Mouse (Mus musculus): ENCODE measurements around the gene Glul. TPM values are rescaled to one million over a fixed set of nuclear protein-coding genes. Genes with fewer than 3 reads are reported as not detected.

The Glul gene
- polyA plus RNA-seq, 1 experiment from 2014 or later, result 230 TPM

GRCm38 (mm10) chr1:153908208-153908607 is 8.5 kb downstream of the Glul start:
- TF ChIP-seq CTCF (IDR thresholded peaks at IDR 0.05; ENCODE audit: low read depth), result no peak
- Histone ChIP-seq H3K9ac (ENCODE audit: low read depth, low read length) (no peak overlapping the region), H3K4me2 (ENCODE audit: low read length) (no peak overlapping the region), H3K27ac (no peak overlapping the region), H3K27me3 (ENCODE audit: insufficient read depth, low read length) (no peaks in the 10 kb centered on the region), H3K4me3 (replicated peaks; ENCODE audit: low read depth, low read length) (no peak overlapping the region), H3K4me1 (replicated peaks; ENCODE audit: insufficient read depth, low read length) (0 out of 2 replicates have a peak, but pooled peaks cover 5% of the 10 kb centered on the region), H3K36me3 (ENCODE audit: insufficient read depth, low read length) (peaks cover 46% of the 10 kb centered on the region), H3K9me3 (replicated peaks; ENCODE audit: low read length) (no peaks in the 10 kb centered on the region)
- WGBS, result 89% methylated on average over 6 of the region's 6 CpGs
- no peak for DNase-seq (ENCODE audit: low spot score)
- ATAC-seq (replicated peaks; ENCODE audit: low FRiP score, low read depth), result no peak

DNA sequence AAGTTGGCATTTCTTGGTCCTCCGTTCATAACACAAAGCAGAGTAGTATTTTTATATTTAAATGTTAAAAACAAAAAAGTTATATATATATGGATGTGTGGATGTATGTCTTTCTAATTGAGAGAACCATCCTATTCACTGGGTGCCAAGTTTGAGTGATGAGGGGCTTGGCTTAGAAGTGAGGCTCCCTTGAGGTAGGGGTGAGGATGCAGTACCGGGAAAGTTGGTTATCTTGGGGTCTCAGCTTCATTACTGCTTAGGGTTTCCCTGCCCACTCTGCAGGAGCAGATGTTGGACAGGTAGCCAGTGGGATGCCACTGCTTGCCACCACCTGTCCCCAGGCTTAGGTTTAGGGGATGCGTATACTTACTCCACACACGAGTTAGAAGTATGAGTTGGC is 9.0 kb downstream of the Glul start:
- 0 out of 2 replicates have a peak, but pooled peaks cover 3% of the 10 kb centered on the region for H3K4me1 ChIP-seq (replicated peaks; ENCODE audit: insufficient read depth, low read length)
- DNase-seq (ENCODE audit: low spot score) (no peak), ATAC-seq (replicated peaks; ENCODE audit: low FRiP score, low read depth) (no peak)
- no peak overlapping the region for H3K9ac ChIP-seq (ENCODE audit: low read depth, low read length)
- no peak overlapping the region for H3K4me2 ChIP-seq (ENCODE audit: low read length)
- 82% methylated on average over 4 of the region's 4 CpGs for WGBS
- no peak for TF ChIP-seq CTCF (IDR thresholded peaks at IDR 0.05; ENCODE audit: low read depth)
- H3K27ac ChIP-seq, result no peak overlapping the region
- peaks cover 46% of the 10 kb centered on the region for H3K36me3 ChIP-seq (ENCODE audit: insufficient read depth, low read length)
- H3K4me3 ChIP-seq (replicated peaks; ENCODE audit: low read depth, low read length), result no peak overlapping the region
- no peaks in the 10 kb centered on the region for H3K27me3 ChIP-seq (ENCODE audit: insufficient read depth, low read length)
- H3K9me3 ChIP-seq (replicated peaks; ENCODE audit: low read length), result no peaks in the 10 kb centered on the region

DNA sequence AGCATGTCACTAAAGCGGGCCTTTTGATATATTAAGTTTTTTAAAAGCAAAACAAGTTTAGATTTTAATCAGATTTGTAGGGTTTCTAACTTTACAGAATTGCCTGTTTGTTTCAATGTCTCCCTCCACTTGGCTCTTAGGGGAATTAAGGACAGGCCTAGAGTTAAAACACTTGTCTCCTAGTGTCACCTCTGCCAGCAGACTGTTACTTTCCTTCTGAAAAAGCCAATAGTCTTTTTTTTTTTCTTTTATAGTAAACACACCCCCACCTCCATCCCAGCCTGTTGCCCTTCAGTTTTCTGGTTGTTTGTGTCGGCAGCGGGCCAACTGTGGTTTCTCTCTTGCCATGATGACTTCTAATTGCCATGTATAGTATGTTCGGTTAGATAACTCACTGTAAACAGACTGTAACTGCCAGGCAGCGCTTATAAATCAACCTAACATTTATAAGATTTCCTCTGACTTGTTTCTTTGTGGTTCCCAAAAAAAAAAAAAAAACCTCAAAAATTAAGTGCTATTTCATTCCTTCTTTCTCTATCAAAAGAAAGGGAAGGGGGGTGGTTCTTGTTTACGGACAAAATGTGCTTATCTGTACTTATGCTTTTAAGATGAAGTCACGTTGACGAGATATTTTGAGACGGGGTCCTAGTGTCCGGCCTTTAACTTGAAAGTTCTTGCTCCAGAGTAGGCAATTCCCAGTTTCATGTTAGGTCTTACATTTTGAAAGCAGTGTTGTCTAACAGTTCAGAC is 9.6 kb downstream of the Glul start:
- no peak for TF ChIP-seq CTCF (IDR thresholded peaks at IDR 0.05; ENCODE audit: low read depth)
- Histone ChIP-seq H3K27ac (peak overlapping the region; percentile 42; the same call in 1 of the 2 replicates), H3K4me1 (replicated peaks; ENCODE audit: insufficient read depth, low read length) (0 out of 2 replicates have a peak, but pooled peaks cover 3% of the 10 kb centered on the region), H3K27me3 (ENCODE audit: insufficient read depth, low read length) (no peaks in the 10 kb centered on the region), H3K36me3 (ENCODE audit: insufficient read depth, low read length) (peaks cover 41% of the 10 kb centered on the region), H3K9me3 (replicated peaks; ENCODE audit: low read length) (no peaks in the 10 kb centered on the region), H3K4me2 (ENCODE audit: low read length) (no peak overlapping the region), H3K4me3 (replicated peaks; ENCODE audit: low read depth, low read length) (no peak overlapping the region), H3K9ac (ENCODE audit: low read depth, low read length) (no peak overlapping the region)
- WGBS, result 59% methylated on average over 10 of the region's 10 CpGs
- no peak for ATAC-seq (replicated peaks; ENCODE audit: low FRiP score, low read depth)
- DNase-seq (ENCODE audit: low spot score), result peak; percentile 50

GRCm38 (mm10) chr1:153909963-153910291 is 10.2 kb downstream of the Glul start:
- Histone ChIP-seq H3K36me3 (ENCODE audit: insufficient read depth, low read length) (peaks cover 35% of the 10 kb centered on the region), H3K4me2 (ENCODE audit: low read length) (no peak overlapping the region), H3K9me3 (replicated peaks; ENCODE audit: low read length) (no peaks in the 10 kb centered on the region), H3K27me3 (ENCODE audit: insufficient read depth, low read length) (no peaks in the 10 kb centered on the region), H3K27ac (peak overlapping the region; percentile 42; the same call in 1 of the 2 replicates), H3K4me3 (replicated peaks; ENCODE audit: low read depth, low read length) (no peak overlapping the region), H3K4me1 (replicated peaks; ENCODE audit: insufficient read depth, low read length) (0 out of 2 replicates have a peak, but pooled peaks cover 3% of the 10 kb centered on the region), H3K9ac (ENCODE audit: low read depth, low read length) (no peak overlapping the region)
- WGBS, result 66% methylated on average over 9 of the region's 9 CpGs
- DNase-seq (ENCODE audit: low spot score), result no peak
- ATAC-seq (replicated peaks; ENCODE audit: low FRiP score, low read depth), result no peak
- no peak for TF ChIP-seq CTCF (IDR thresholded peaks at IDR 0.05; ENCODE audit: low read depth)

- DNase-seq (ENCODE audit: low spot score), result no peak
- peaks cover 31% of the 10 kb centered on the region for H3K36me3 ChIP-seq (ENCODE audit: insufficient read depth, low read length)
- no peak overlapping the region for H3K27ac ChIP-seq
- H3K4me3 ChIP-seq (replicated peaks; ENCODE audit: low read depth, low read length), result no peak overlapping the region
- 82% methylated on average over 5 of the region's 5 CpGs for WGBS
- H3K4me1 ChIP-seq (replicated peaks; ENCODE audit: insufficient read depth, low read length), result 0 out of 2 replicates have a peak, but pooled peaks cover 3% of the 10 kb centered on the region
- no peak overlapping the region for H3K9ac ChIP-seq (ENCODE audit: low read depth, low read length)
- no peak for ATAC-seq (replicated peaks; ENCODE audit: low FRiP score, low read depth)
- no peaks in the 10 kb centered on the region for H3K9me3 ChIP-seq (replicated peaks; ENCODE audit: low read length)
- H3K4me2 ChIP-seq (ENCODE audit: low read length), result no peak overlapping the region
- no peak for TF ChIP-seq CTCF (IDR thresholded peaks at IDR 0.05; ENCODE audit: low read depth)
- no peaks in the 10 kb centered on the region for H3K27me3 ChIP-seq (ENCODE audit: insufficient read depth, low read length)
Measured at GRCm38 (mm10) chr1:153910423-153910822, 10.7 kb downstream of the Glul start.

GRCm38 (mm10) chr1:153911276-153911795 is 11.6 kb downstream of the Glul start:
- no peak overlapping the region for H3K4me3 ChIP-seq (replicated peaks; ENCODE audit: low read depth, low read length)
- H3K27ac ChIP-seq, result no peak overlapping the region
- 76% methylated on average over 6 of the region's 6 CpGs for WGBS
- DNase-seq (ENCODE audit: low spot score) (no peak), ATAC-seq (replicated peaks; ENCODE audit: low FRiP score, low read depth) (no peak)
- no peak for TF ChIP-seq CTCF (IDR thresholded peaks at IDR 0.05; ENCODE audit: low read depth)
- H3K4me1 ChIP-seq (replicated peaks; ENCODE audit: insufficient read depth, low read length), result 0 out of 2 replicates have a peak, but pooled peaks cover 3% of the 10 kb centered on the region
- H3K4me2 ChIP-seq (ENCODE audit: low read length), result no peak overlapping the region
- no peaks in the 10 kb centered on the region for H3K27me3 ChIP-seq (ENCODE audit: insufficient read depth, low read length)
- peaks cover 24% of the 10 kb centered on the region for H3K36me3 ChIP-seq (ENCODE audit: insufficient read depth, low read length)
- H3K9me3 ChIP-seq (replicated peaks; ENCODE audit: low read length), result no peaks in the 10 kb centered on the region
- no peak overlapping the region for H3K9ac ChIP-seq (ENCODE audit: low read depth, low read length)

Measured in kidney, postnatal 0 days (tissue).